Mouse (Mus musculus) MEL (cell line): ENCODE data around the gene Kcnt2. TPM values are rescaled to one million over a fixed set of nuclear protein-coding genes. Genes with fewer than 3 reads are reported as not detected.

Experiments used
- DNase-seq: peaks from one replicate; pipeline ENCODE4 v3.0.0; 2011; ENCODE audit warnings: low read depth, low spot score
- H3K27ac ChIP-seq: 2 replicates; pipeline ENCODE4 v1.5.1; 2012; ENCODE audit warnings: low read depth, mild to moderate bottlenecking, control low read depth, low read length, moderate library complexity; ENCODE audit not compliant: control insufficient read depth
- H3K27me3 ChIP-seq, 2 experiments: fragments of 150-350 bp in 1 of 2; sonication (generic) in 1 of 2; 2 replicates each; pipeline ENCODE4 v1.6.1; 2012; ENCODE audit warnings: low read length in 2 of 2, mild to moderate bottlenecking in 2 of 2, improper control_type of control experiment in 1 of 2, moderate library complexity in 1 of 2; ENCODE audit not compliant: insufficient read depth in 2 of 2, control insufficient read depth in 1 of 2
- H3K36me3 ChIP-seq, 2 experiments: 2 replicates each; pipeline ENCODE4 v1.6.1; 2012 to 2014; ENCODE audit warnings: low read length in 2 of 2, improper control_type of control experiment in 1 of 2, inconsistent platforms in 1 of 2, mild to moderate bottlenecking in 1 of 2; ENCODE audit not compliant: insufficient read depth in 2 of 2, control insufficient read depth in 1 of 2
- H3K4me1 ChIP-seq, 2 experiments: fragments of 150-350 bp in 1 of 2; sonication (generic) in 1 of 2; 2 replicates each; pipeline ENCODE4 v1.6.1; 2012; ENCODE audit warnings: low read length in 2 of 2, improper control_type of control experiment in 1 of 2, mild to moderate bottlenecking in 1 of 2; ENCODE audit not compliant: insufficient read depth in 2 of 2, control insufficient read depth in 1 of 2
- H3K4me3 ChIP-seq, 2 experiments: fragments of 150-350 bp in 1 of 2; sonication (generic) in 1 of 2; 2 replicates each; pipeline ENCODE4 v1.5.1; 2012; ENCODE audit warnings: low read depth in 2 of 2, low read length in 2 of 2, mild to moderate bottlenecking in 2 of 2, moderate library complexity in 2 of 2, control low read depth in 1 of 2, improper control_type of control experiment in 1 of 2; ENCODE audit not compliant: control insufficient read depth in 1 of 2, insufficient read depth in 1 of 2
- H3K79me2 ChIP-seq: 2 replicates; pipeline ENCODE4 v1.6.1; 2012; ENCODE audit warnings: mild to moderate bottlenecking, low read length, moderate library complexity; ENCODE audit not compliant: control insufficient read depth, poor library complexity, insufficient read depth
- H3K9ac ChIP-seq: 2 replicates; pipeline ENCODE4 v1.6.1; 2012; ENCODE audit warnings: low read depth, mild to moderate bottlenecking, control low read depth, low read length, moderate library complexity; ENCODE audit not compliant: control insufficient read depth, poor library complexity, severe bottlenecking
- H3K9me3 ChIP-seq: fragments of 150-350 bp; sonication (generic); replicated peaks from 2 replicates; pipeline ENCODE4 v1.6.1; 2012; ENCODE audit warnings: mild to moderate bottlenecking, low read length, improper control_type of control experiment, moderate library complexity; ENCODE audit not compliant: insufficient read depth
- CHD2 ChIP-seq: IDR thresholded peaks from 2 replicates; pipeline ENCODE4 v1.6.1; 2011; ENCODE audit warnings: low read length, improper control_type of control experiment
- CTCF ChIP-seq, 3 experiments: IDR thresholded peaks in 2 of 3; conservative IDR thresholded peaks in 1 of 3; 2 replicates each; pipeline ENCODE4 v1.5.1; 2011 to 2012; ENCODE audit warnings: low read length in 3 of 3, low read depth in 2 of 3, mild to moderate bottlenecking in 2 of 3, improper control_type of control experiment in 1 of 3, inconsistent platforms in 1 of 3, mixed read lengths in 1 of 3, moderate library complexity in 1 of 3; ENCODE audit not compliant: control insufficient read depth in 1 of 3, insufficient read depth in 1 of 3, poor library complexity in 1 of 3, severe bottlenecking in 1 of 3
- ETS1 ChIP-seq: IDR thresholded peaks from 2 replicates; pipeline ENCODE4 v1.6.1; 2012; ENCODE audit warnings: low read depth, mild to moderate bottlenecking, inconsistent platforms, low read length, improper control_type of control experiment, moderate library complexity
- GATA1 ChIP-seq: IDR thresholded peaks from 2 replicates; pipeline ENCODE4 v1.6.1; 2011; ENCODE audit warnings: low read depth, low read length, improper control_type of control experiment
- JUND ChIP-seq: IDR thresholded peaks from 2 replicates; pipeline ENCODE4 v1.6.1; 2011; ENCODE audit warnings: low read depth, mild to moderate bottlenecking, improper control_type of control experiment, low read length
- MAZ ChIP-seq: IDR thresholded peaks from 2 replicates; pipeline ENCODE4 v1.6.1; 2012; ENCODE audit warnings: low read depth, mild to moderate bottlenecking, inconsistent platforms, low read length, improper control_type of control experiment
- MYC ChIP-seq: IDR thresholded peaks from 2 replicates; pipeline ENCODE4 v1.6.1; 2011; ENCODE audit warnings: low read depth, mild to moderate bottlenecking, low read length, improper control_type of control experiment, moderate library complexity
- NELFE ChIP-seq: IDR thresholded peaks from 2 replicates; pipeline ENCODE4 v1.6.1; 2011; ENCODE audit warnings: low read depth, low read length, improper control_type of control experiment
- POLR2AphosphoS2 ChIP-seq: IDR thresholded peaks from 2 replicates; pipeline ENCODE4 v1.6.1; 2011; ENCODE audit warnings: low read length, improper control_type of control experiment
- POLR2AphosphoS5 ChIP-seq: IDR thresholded peaks from 2 replicates; pipeline ENCODE4 v1.6.1; 2012; ENCODE audit warnings: low read depth, borderline replicate concordance, mild to moderate bottlenecking, inconsistent platforms, low read length, moderate library complexity, mixed read lengths
- RAD21 ChIP-seq: IDR thresholded peaks from 2 replicates; pipeline ENCODE4 v1.6.1; 2011; ENCODE audit warnings: mild to moderate bottlenecking, low read depth, low read length, improper control_type of control experiment
- SIN3A ChIP-seq: IDR thresholded peaks from 2 replicates; pipeline ENCODE4 v1.6.1; 2012; ENCODE audit warnings: low read length, improper control_type of control experiment, inconsistent platforms
- TCF12 ChIP-seq: IDR thresholded peaks from 2 replicates; pipeline ENCODE4 v1.6.1; 2014; ENCODE audit warnings: low read depth, mild to moderate bottlenecking, inconsistent platforms, low read length, improper control_type of control experiment, moderate library complexity
- USF2 ChIP-seq, 2 experiments: IDR thresholded peaks; 2 replicates each; pipeline ENCODE4 v1.6.1; 2011 to 2012; ENCODE audit warnings: improper control_type of control experiment in 2 of 2, low read length in 2 of 2, borderline replicate concordance in 1 of 2, inconsistent platforms in 1 of 2, low read depth in 1 of 2, mild to moderate bottlenecking in 1 of 2; ENCODE audit not compliant: insufficient read depth in 1 of 2
- ZKSCAN1 ChIP-seq: IDR thresholded peaks from 2 replicates; pipeline ENCODE4 v1.6.1; 2012; ENCODE audit warnings: low read depth, mild to moderate bottlenecking, inconsistent platforms, low read length, improper control_type of control experiment, moderate library complexity
- polyA plus RNA-seq, 2 experiments: library from polyadenylated mRNA; stranded (reverse) in 1 of 2; unstranded in 1 of 2; fragments of >175 nt in 1 of 2; fragments of >200 nt in 1 of 2; gene quantifications; 2 replicates each; pipeline versions ENCODE4 v1.2.1 to v1.2.4; 2012; ENCODE audit warnings: low replicate concordance in 2 of 2, low read depth in 1 of 2; ENCODE audit not compliant: insufficient read length in 2 of 2, insufficient read depth in 1 of 2, missing spikeins in 1 of 2
- total RNA-seq: library from RNA; depleted of rRNA; stranded (reverse); fragments of 300-350 nt; gene quantifications from 2 replicates; pipeline ENCODE4 v1.2.3, GENCODE M21; 2012

Gene Kcnt2
- total and polyA plus RNA-seq, 3 experiments: not detected

DNA sequence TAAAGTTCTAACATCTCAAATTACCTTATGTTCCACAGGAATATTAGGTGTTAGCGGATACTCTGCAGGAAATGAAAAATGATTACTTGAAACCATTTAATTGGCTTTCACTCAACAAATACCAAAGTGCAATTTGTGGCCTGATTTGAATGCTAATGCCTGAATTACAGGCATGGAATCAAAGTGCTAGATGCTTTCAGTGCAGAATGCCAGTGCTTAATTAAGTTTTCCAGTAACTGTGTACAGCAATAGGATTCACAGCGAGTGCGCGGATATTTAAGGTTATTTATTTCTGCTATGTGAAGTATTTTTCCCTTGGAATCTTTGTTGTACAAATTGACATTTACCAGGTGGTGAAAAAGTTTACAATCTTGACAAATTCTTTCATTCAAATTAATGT, 144.3 kb downstream of the Kcnt2 start:
- Histone ChIP-seq H3K4me1 (no peaks in the 10 kb centered on the region), H3K27me3 (no peaks in the 10 kb centered on the region), H3K36me3 (no peaks in the 10 kb centered on the region), H3K9ac (no peak overlapping the region), H3K4me3 (no peak overlapping the region), H3K79me2 (no peaks in the 10 kb centered on the region), H3K27ac (no peak overlapping the region), H3K9me3 (no peaks in the 10 kb centered on the region)
- DNase-seq: no peak
- no peak for TF ChIP-seq MAZ

GRCm38 (mm10) chr1:140397756-140398155, 151.8 kb downstream of the Kcnt2 start:
- no peak overlapping the region for H3K4me3 ChIP-seq
- H3K27ac ChIP-seq: no peak overlapping the region
- TF ChIP-seq MYC (no peak), NELFE (no peak), JUND (no peak), RAD21 (no peak), MAZ (no peak), USF2 (IDR thresholded peaks at IDR 0.05; ENCODE audit: borderline replicate concordance in 1 of 2, insufficient read depth in 1 of 2, low read depth in 1 of 2, low read length in 2 of 2) (no peak), CTCF (IDR thresholded peaks at IDR 0.05 in 2 of 3, conservative IDR thresholded peaks at IDR 0.05 in 1 of 3; ENCODE audit: control insufficient read depth in 1 of 3, insufficient read depth in 1 of 3, low read depth in 2 of 3, low read length in 3 of 3, poor library complexity in 1 of 3, severe bottlenecking in 1 of 3) (no peak), CHD2 (no peak), GATA1 (no peak), ZKSCAN1 (no peak), ETS1 (no peak), POLR2AphosphoS5 (no peak)
- no peak overlapping the region for H3K9ac ChIP-seq
- H3K4me1 ChIP-seq: no peaks in the 10 kb centered on the region
- no peaks in the 10 kb centered on the region for H3K36me3 ChIP-seq
- H3K79me2 ChIP-seq: no peaks in the 10 kb centered on the region
- no peaks in the 10 kb centered on the region for H3K27me3 ChIP-seq
- no peaks in the 10 kb centered on the region for H3K9me3 ChIP-seq
- DNase-seq: no peak

DNA sequence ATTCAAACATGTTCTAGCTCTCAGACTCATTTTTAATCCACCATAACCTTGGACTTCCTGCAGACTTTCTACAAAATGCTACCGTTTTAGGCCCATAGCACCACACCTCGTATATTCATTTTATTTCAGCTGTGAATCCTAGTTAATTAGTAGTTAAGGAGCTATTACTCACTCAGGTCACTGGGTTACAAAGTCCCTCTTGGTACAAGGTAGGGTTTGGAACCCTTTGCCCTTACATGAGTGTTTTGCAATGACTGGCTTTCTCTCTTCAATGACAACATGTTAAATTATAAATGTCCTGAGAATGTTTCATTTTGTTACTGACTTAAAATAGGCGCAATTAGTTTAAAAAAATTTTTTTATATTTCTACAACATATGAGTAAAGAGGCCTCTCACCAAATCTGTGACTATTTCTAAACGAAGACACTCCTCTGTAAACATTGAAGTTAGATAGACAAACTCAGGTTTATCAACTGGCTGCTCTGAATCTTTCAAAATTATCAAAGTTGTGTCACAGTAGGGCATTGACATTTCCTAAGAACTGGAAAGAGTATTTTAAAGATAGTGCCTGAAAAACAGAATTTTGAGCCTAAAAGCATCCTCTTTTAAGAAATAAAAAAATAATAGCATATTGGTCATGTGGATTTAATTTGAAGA, 160.8 kb downstream of the Kcnt2 start:
- Histone ChIP-seq H3K79me2 (no peaks in the 10 kb centered on the region), H3K27ac (no peak overlapping the region), H3K9me3 (no peaks in the 10 kb centered on the region), H3K4me1 (no peaks in the 10 kb centered on the region), H3K4me3 (no peak overlapping the region), H3K36me3 (no peaks in the 10 kb centered on the region), H3K27me3 (no peaks in the 10 kb centered on the region), H3K9ac (no peak overlapping the region)
- no peak for DNase-seq
- no peak for TF ChIP-seq POLR2AphosphoS2
- TF ChIP-seq TCF12: no peak
- no peak for TF ChIP-seq SIN3A
- TF ChIP-seq, all 39 proteins: peak for 0
